Mouse (Mus musculus) B cell, adult 62 days (primary cell): ENCODE measurements around the gene Zfp12. TPM values are rescaled to one million over a fixed set of nuclear protein-coding genes. Genes with fewer than 3 reads are reported as not detected.

ENCODE experiments used
- total RNA-seq: library from RNA; stranded (reverse); gene quantifications from 4 replicates; pipeline ENCODE4 v1.2.4, GENCODE M21; 2023

The Zfp12 gene
- total RNA-seq = 20.4 to 32.5 TPM (median 24.3 TPM) in 4 replicates

DNA sequence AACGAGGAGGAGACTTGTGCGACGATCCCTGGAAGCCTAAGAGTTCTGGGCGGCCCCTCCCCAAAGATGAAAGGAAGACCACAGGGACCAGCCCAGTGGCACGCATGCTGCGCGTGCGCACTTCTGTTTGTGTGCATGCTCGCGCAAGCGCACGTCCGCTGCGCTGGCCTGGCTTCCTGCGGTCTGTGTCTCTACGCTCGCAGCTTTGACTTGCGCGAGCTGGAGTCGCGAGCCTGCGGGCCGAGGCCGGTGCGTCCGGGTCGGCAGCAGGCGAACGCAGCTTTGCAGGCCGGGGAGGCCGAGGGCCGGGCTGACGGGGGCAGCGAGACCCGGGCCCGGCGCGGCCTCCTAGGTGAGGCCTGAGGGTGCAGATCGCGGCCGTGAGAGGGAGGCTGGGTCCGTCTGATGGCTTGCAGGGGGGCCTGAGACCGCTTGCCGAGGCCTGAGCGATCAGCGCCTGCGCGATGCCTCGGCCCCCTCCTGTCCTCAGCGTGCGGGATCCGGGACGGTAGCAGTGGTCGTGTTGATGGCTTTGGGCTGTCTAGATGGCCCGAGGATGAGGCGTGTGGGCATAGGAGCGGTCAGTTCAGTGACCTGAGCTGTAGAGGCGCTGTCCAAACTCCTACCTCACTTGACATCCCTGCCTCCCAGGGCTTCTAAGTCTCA lies at the start of gene Zfp12:
TSS of gene Zfp12 (plus strand) at position 136 of the 666 bp plus-strand sequence.

DNA sequence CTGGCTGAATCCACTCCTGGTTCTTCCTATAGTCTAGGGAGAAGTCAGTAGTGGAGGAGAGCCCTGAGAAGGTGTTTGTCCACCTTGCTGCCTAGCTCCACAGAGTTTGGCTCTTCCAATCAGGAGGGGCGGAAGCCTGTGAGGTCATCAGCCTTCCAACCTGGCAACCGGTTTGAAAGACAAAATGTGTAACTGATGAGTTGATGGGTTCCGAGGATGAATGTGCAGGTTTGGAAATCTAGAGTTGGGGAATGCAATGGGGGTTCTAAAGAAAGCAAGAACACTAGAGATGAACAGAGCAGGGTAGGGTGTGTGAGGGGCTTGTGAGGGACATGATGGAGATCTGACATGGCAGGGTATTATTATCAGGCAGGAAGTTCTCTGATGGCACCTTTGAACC lies 8.2 kb upstream of the Zfp12 start, which contains the start of gene Spdye4a:
TSS of gene Spdye4a (minus strand) at position 101 of the 400 bp plus-strand sequence.

DNA sequence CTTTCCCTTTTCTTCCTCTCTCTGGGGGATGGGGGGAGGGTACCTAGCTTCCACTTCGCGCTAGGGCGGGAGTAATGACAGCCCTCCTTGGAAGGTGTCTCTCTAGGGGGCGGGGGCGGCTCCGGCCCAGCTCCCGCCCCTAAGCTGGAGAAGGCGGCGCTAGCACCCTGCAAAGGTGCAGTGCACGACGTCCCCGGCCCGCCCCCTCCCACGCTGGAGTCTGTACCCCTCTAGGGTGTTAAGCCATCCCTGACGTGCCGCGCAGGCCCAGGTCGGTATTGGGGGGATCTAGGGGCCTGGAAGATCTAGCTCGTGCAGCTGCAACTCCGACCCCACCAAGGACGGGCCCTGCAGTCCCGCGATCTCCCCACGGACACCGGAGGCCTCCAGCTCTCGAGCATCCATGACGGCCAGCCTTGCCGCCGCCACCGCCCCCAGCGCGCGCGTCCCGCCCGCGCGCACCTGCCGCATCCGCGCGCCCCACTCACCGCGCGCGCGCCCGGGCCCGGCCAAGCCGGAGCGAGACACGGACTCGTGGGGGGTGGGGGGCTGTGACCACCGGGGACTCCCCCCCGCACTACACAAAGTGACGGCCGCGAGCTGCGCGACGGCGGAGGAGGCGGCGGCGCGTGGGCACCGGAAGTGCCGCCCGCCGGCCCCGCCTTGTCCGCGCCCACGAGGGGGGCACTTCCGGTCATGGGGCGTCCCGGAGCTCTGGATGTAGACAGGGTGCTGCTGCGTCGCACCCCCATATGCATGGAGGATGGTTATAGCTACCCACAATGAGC lies 34.6 kb downstream of the Zfp12 start, which contains the start of gene Zfp316:
TSS of gene Zfp316 (minus strand) at position 660 of the 788 bp plus-strand sequence.

DNA sequence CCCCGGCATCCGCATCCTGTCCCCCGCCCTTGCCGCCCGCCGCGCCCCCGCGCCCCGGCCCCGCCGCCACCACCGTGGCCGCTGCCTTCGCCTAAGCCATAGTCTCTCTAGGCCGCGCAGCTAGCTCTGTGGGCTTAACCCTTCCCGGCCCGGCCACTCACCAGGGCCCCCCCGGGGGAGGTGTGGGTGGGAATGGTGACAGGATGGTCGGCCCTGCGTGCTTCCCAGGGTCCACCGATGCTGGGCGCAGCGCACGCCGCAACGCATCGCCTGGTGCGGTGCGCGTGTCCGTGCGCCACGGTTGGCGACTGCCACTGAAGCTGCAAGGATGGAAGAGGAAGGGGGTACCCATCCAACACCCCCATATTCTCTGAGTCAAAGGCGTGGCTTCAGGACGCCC lies 58.4 kb downstream of the Zfp12 start, which contains the start of gene Zfp853:
TSS of gene Zfp853 (minus strand) at position 220 of the 400 bp plus-strand sequence.

Other genes with a start within 250 kb of the Zfp12 start
- gene Rnf216, start 122.2 kb upstream of the Zfp12 start, total RNA-seq = 112 to 125 TPM (median 123 TPM) in 4 replicates
- gene Olfr718-ps1, start 87.6 kb upstream of the Zfp12 start, total RNA-seq = 0.32 to 0.36 TPM (median 0.34 TPM) in 3 of 4 replicates, not detected in the other
- 11.2 to 13.6 TPM (median 12.1 TPM) in 4 replicates for gene Rbak, start 54.4 kb upstream of the Zfp12 start, total RNA-seq
- 0.35 TPM in 1 of 4 replicates, not detected in the others for gene Spdye4b, start 54.1 kb upstream of the Zfp12 start, total RNA-seq
- gene Spdye4a, start 8.3 kb upstream of the Zfp12 start, total RNA-seq = not detected in 4 replicates
- gene Zfp316, start 34.9 kb downstream of the Zfp12 start, total RNA-seq = 7.2 to 8.5 TPM (median 7.2 TPM) in 4 replicates
- 0.61 to 1.0 TPM (median 0.91 TPM) in 4 replicates for gene Zfp853, start 58.5 kb downstream of the Zfp12 start, total RNA-seq
- gene E130309D02Rik, start 80.2 kb downstream of the Zfp12 start, total RNA-seq = 33.5 to 37.9 TPM (median 35.2 TPM) in 4 replicates
- 61.1 to 63.7 TPM (median 61.6 TPM) in 4 replicates for gene Zdhhc4, start 94.1 kb downstream of the Zfp12 start, total RNA-seq
- not detected in 4 replicates for gene Grid2ip, start 122.2 kb downstream of the Zfp12 start, total RNA-seq
- 25.7 to 33.5 TPM (median 32.4 TPM) in 4 replicates for gene Kdelr2, start 168.7 kb downstream of the Zfp12 start, total RNA-seq
- 11.5 to 13.3 TPM (median 12.8 TPM) in 4 replicates for gene Daglb, start 229.4 kb downstream of the Zfp12 start, total RNA-seq